Mouse (Mus musculus) forebrain, embryonic 12.5 days (tissue): Measurements from ENCODE around the gene Sbf1. TPM values are rescaled to one million over a fixed set of nuclear protein-coding genes. Genes with fewer than 3 reads are reported as not detected.
A peak's percentile ranks its signal among the peaks of the same experiment; 100 is the strongest.

Experiments
- ATAC-seq: fragments of 200-750 bp; cut with Nextera tagmentation; 2 replicates; pipeline ENCODE4 v1.8.0; 2017; ENCODE audit warnings: moderate TSS enrichment; ENCODE audit not compliant: low FRiP score
- H3K27ac ChIP-seq: fragments of 300-500 bp; sonication (generic); 2 replicates; pipeline ENCODE4 v1.5.1; 2016; ENCODE audit warnings: mild to moderate bottlenecking
- H3K27me3 ChIP-seq: fragments of 300-500 bp; sonication (generic); 2 replicates; pipeline ENCODE4 v1.6.1; 2016; ENCODE audit warnings: mild to moderate bottlenecking
- H3K36me3 ChIP-seq: fragments of 300-500 bp; sonication (generic); replicated peaks from 2 replicates; pipeline ENCODE4 v1.6.1; 2016; ENCODE audit warnings: mild to moderate bottlenecking
- H3K4me1 ChIP-seq: fragments of 300-500 bp; sonication (generic); 2 replicates; pipeline ENCODE4 v1.6.1; 2016
- H3K4me2 ChIP-seq: fragments of 300-500 bp; sonication (generic); 2 replicates; pipeline ENCODE4 v1.6.1; 2016; ENCODE audit warnings: mild to moderate bottlenecking, moderate library complexity
- H3K4me3 ChIP-seq: fragments of 300-500 bp; sonication (generic); replicated peaks from 2 replicates; pipeline ENCODE4 v1.5.1; 2016; ENCODE audit warnings: mild to moderate bottlenecking
- H3K9ac ChIP-seq: fragments of 300-500 bp; sonication (generic); 2 replicates; pipeline ENCODE4 v1.6.1; 2016; ENCODE audit warnings: mild to moderate bottlenecking
- H3K9me3 ChIP-seq: fragments of 300-500 bp; sonication (generic); 2 replicates; pipeline ENCODE4 v1.6.1; 2016
- WGBS: fragments of 180-500 bp; shearing (Covaris S2); methylation state at CpG from one replicate; pipeline ENCODE4 v1.1.7; 2016; 5-methylcytosine and 5-hydroxymethylcytosine counted together
- polyA plus RNA-seq: library from polyadenylated mRNA; unstranded; fragments of >200 nt; fragmentation: Nextera tagmentation; extraction: Ambion mirVana; gene quantifications from 2 replicates; pipeline ENCODE4 v1.2.1, GENCODE M21; 2016

Gene Sbf1
- 82.5 and 88.9 TPM in 2 replicates for polyA plus RNA-seq

DNA sequence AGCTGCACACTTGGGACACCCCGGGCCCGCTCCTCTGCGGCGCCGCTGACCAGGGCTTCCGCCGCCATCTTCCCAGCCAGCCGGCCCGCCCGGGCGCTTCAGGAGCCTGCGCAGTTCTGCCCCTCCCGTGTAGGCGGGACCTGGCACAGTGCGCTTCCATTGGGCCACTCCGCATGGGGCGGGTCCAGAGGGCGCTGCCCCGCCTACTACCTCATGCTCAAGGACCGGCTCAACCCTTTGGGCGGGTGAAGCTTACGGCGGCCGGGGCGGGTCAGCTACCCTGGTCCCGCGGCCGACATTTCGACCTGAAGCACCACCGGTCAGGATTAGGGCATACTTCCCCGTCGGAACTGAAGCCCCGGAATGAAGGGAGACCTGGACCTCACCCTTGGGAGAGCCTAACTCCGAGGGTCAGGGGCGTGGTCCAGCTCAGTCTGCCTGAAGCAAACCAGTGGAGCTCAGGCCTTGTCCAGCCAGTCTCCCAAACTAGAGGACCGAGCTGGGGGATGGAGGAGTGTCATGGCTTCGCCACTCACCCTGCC, at the start of gene Sbf1:
Gene Sbf1, minus strand, starts transcription at position 122 of the 542 bp plus-strand sequence.
- Histone ChIP-seq H3K27me3 (no peaks in the 10 kb centered on the region), H3K36me3 (no peaks in the 10 kb centered on the region), H3K9ac (peak within 1 kb of the TSS; percentile 83), H3K4me2 (peak within 1 kb of the TSS; percentile 92), H3K4me1 (peaks cover 30% of the 10 kb centered on the region), H3K27ac (peak within 1 kb of the TSS; percentile 2; the same call in 1 of the 2 replicates), H3K4me3 (peak within 1 kb of the TSS; percentile 71), H3K9me3 (no peaks in the 10 kb centered on the region)
- peak; percentile 100 for ATAC-seq
- WGBS, result under 1% methylated on average over 37 of the region's 37 CpGs

DNA sequence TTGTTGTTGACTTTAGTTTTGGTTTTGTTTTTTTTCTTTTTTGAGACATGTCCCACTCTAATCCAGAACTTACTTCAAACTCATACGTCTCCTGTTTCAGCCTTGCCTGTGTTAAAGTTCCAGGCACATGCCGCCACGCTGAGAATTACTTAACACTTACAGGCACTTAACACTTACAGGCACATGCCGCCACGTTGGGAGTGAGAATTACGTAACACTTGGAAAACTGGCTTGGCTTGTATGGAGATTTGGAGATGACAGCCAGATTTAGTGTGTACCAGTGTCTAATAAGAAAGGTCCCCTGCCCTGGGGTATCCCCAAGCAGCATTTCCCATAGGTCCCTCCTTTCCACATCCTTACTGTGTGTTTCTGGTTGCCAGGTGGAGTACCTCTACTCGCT, 47.9 kb upstream of the Sbf1 start:
- no peaks in the 10 kb centered on the region for H3K27me3 ChIP-seq
- H3K4me2 ChIP-seq, result no peak overlapping the region
- H3K9me3 ChIP-seq, result no peaks in the 10 kb centered on the region
- peaks cover 10% of the 10 kb centered on the region for H3K4me1 ChIP-seq
- no peak for ATAC-seq
- no peak overlapping the region for H3K27ac ChIP-seq
- peaks cover 87% of the 10 kb centered on the region for H3K36me3 ChIP-seq
- 92% methylated on average over 7 of the region's 7 CpGs for WGBS
- no peak overlapping the region for H3K4me3 ChIP-seq
- no peak overlapping the region for H3K9ac ChIP-seq

DNA sequence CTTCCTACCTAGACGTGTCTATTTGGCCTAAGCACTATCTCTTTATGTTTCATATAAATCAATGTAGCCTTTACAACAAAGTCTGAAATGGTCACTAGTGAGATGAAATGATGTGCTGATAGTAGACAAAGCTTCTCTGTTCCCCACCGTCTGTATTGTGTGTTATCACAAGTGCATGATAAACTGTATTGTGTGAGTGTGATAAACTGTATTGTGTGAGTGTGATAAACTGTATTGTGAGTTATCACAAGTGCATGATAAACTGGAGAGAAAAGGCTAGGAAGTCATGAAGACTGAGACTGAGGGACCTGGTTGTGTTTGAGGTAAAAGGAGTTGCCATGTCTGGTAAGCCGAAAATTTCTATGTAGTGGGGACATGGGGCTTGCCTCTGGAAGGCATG, 43.7 kb upstream of the Sbf1 start:
- no peaks in the 10 kb centered on the region for H3K9me3 ChIP-seq
- WGBS, result 91% methylated on average over 3 of the region's 3 CpGs
- H3K4me3 ChIP-seq, result no peak overlapping the region
- no peak overlapping the region for H3K27ac ChIP-seq
- no peak overlapping the region for H3K4me2 ChIP-seq
- peaks cover 36% of the 10 kb centered on the region for H3K4me1 ChIP-seq
- ATAC-seq, result no peak
- H3K9ac ChIP-seq, result no peak overlapping the region
- H3K36me3 ChIP-seq, result peaks cover 47% of the 10 kb centered on the region
- H3K27me3 ChIP-seq, result no peaks in the 10 kb centered on the region

- Histone ChIP-seq H3K4me3 (peak overlapping the region; percentile 79), H3K9me3 (no peaks in the 10 kb centered on the region), H3K4me2 (peak overlapping the region; percentile 78), H3K4me1 (peaks cover 39% of the 10 kb centered on the region), H3K27ac (peak overlapping the region; percentile 89), H3K27me3 (no peaks in the 10 kb centered on the region), H3K36me3 (peaks cover 48% of the 10 kb centered on the region), H3K9ac (peak overlapping the region; percentile 90)
- WGBS, result under 1% methylated on average over 15 of the region's 15 CpGs
- peak; percentile 73 for ATAC-seq
Observed at GRCm38 (mm10) chr15:89356372-89356771, 41.3 kb upstream of the Sbf1 start.

DNA sequence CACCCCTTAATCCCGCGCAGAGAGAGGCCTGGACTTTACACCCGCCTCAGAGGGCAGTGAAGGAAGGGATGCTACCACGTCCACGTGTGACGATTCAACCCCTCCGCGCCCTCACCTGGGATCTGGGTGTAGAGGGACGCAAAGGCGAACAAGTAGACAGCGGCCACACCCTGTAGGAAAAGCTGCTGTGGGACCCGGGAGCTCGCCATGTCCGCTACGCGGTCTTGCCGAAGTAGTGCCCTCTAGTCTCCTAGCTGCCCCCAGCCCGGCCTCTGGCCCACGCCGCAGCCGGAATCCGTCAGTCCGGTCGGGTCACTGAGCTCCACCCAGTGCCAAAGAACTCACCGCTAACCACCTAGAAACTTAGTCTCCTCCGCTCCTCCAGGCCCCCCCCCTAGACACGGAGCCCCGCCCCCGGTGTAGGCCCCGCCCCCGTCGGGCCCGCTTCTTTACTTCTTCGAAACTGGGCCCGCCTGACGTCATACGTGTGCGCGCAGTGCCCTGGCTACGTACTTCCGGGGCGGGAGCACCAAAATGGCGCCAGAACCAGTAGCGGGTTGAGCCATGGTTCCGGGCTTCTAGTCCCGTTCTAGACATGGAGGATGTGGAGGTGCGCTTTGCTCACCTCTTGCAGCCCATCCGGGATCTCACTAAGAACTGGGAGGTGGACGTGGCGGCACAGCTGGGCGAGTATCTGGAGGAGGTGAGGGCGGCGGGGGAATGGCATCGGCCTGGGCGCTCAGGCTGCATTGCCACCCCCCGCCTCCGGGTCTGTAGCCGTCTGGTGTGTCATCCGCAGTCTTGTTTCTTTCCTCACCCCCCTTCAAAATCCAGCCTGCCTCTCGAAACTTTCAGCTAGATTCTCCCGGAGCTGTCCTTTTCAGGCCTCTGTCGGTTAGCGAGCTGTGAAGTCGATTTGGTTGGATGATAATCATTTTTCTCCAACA, 40.4 kb upstream of the Sbf1 start, which contains the start of the genes Lmf2 and Ncaph2:
Gene Lmf2, minus strand, starts transcription at position 419 of the 947 bp plus-strand sequence.
Gene Ncaph2, plus strand, starts transcription at position 479 of the 947 bp plus-strand sequence.
- Histone ChIP-seq H3K27me3 (no peaks in the 10 kb centered on the region), H3K9me3 (no peaks in the 10 kb centered on the region), H3K4me1 (peaks cover 39% of the 10 kb centered on the region), H3K9ac (peak within 1 kb of the TSS; percentile 90), H3K4me3 (peak within 1 kb of the TSS; percentile 79), H3K36me3 (peaks cover 48% of the 10 kb centered on the region), H3K4me2 (peak within 1 kb of the TSS; percentile 78), H3K27ac (peak within 1 kb of the TSS; percentile 89)
- under 1% methylated on average over 64 of the region's 64 CpGs for WGBS
- ATAC-seq, result peak; percentile 91

- Histone ChIP-seq H3K36me3 (peaks cover 47% of the 10 kb centered on the region), H3K27ac (no peak overlapping the region), H3K27me3 (no peaks in the 10 kb centered on the region), H3K9ac (peak overlapping the region; percentile 90), H3K9me3 (no peaks in the 10 kb centered on the region), H3K4me3 (peak overlapping the region; percentile 79), H3K4me2 (peak overlapping the region; percentile 78), H3K4me1 (peaks cover 39% of the 10 kb centered on the region)
- WGBS, result 91% methylated on average over 7 of the region's 7 CpGs
- no peak for ATAC-seq
Observed at GRCm38 (mm10) chr15:89354455-89354854, 39.3 kb upstream of the Sbf1 start.

DNA sequence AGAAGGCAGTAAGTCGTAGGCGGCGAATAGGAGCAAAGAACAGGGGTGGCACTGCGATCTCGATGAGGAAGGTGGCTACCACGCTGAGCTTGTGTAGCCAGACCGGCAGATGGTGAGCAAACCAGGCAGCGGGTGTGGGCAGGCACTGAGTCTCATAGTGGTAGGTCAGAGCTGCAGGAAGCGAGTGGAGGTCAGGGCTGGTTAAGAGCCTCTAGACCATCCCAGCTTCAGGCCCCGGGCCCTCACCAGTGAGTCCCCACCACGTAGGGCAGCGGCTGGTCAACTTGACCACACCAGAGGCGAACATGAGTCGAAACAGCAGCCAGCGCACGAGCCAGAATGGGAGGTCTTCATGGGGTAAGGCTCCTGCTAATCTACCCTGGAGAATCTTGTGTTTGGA, 38.7 kb upstream of the Sbf1 start:
- Histone ChIP-seq H3K4me1 (peaks cover 34% of the 10 kb centered on the region), H3K9me3 (no peaks in the 10 kb centered on the region), H3K27ac (no peak overlapping the region), H3K4me3 (peak overlapping the region; percentile 79; the same call in 1 of the 2 replicates), H3K27me3 (no peaks in the 10 kb centered on the region), H3K36me3 (peaks cover 47% of the 10 kb centered on the region), H3K9ac (0 out of 2 replicates have a peak overlapping the region, but pooled peaks have one; percentile 17), H3K4me2 (peak overlapping the region; percentile 78; the same call in 1 of the 2 replicates)
- no peak for ATAC-seq
- WGBS, result 92% methylated on average over 16 of the region's 16 CpGs

DNA sequence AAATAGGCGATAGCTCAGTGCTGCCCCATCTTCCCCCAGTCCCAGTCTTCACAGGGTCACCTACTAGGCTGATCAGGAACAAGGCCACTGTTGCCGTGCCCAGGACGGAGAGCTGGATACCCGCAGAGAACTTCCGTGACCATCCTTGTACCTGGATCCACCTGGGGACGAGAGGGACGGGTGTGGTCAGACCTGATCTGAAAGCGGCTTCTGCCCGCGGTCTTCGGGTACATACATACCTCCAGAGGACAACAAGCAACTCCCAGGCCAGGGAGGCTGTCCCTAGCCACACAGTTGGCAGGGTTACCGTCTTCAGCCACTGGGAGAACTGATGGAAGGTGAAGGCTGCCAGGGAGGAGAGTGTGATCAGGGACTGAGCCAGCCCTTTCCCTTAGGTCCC, 37.7 kb upstream of the Sbf1 start:
- no peak for ATAC-seq

DNA sequence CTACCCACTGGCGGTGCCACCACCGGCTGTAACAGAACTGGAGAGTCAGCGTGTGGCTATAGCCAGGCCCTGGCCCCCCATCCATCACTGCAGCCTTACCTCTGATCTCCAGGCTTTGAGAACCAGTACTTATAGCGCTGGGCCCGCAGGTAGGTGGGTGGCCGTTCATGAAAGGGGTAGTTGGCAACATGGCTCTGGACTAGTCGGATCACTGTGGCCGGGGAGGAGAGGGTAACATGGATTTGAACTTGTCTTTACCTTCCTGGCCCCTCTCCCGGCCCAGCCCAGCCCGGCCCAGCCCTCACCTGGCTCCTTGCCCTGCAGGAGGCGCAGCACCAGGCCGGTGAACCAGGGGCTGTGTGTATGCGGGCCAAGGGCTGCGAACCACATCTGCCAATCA, 36.9 kb upstream of the Sbf1 start:
- H3K9me3 ChIP-seq, result no peaks in the 10 kb centered on the region
- peaks cover 42% of the 10 kb centered on the region for H3K36me3 ChIP-seq
- 94% methylated on average over 14 of the region's 14 CpGs for WGBS
- no peak overlapping the region for H3K4me3 ChIP-seq
- peaks cover 20% of the 10 kb centered on the region for H3K4me1 ChIP-seq
- H3K4me2 ChIP-seq, result no peak overlapping the region
- no peak overlapping the region for H3K9ac ChIP-seq
- ATAC-seq, result no peak
- no peaks in the 10 kb centered on the region for H3K27me3 ChIP-seq
- no peak overlapping the region for H3K27ac ChIP-seq

More for the DNA sequence above, 37.7 kb upstream of the Sbf1 start:
- Histone ChIP-seq H3K27ac (no peak overlapping the region), H3K36me3 (peaks cover 42% of the 10 kb centered on the region), H3K4me2 (no peak overlapping the region), H3K9ac (0 out of 2 replicates have a peak overlapping the region, but pooled peaks have one; percentile 17), H3K9me3 (no peaks in the 10 kb centered on the region), H3K4me3 (no peak overlapping the region), H3K27me3 (no peaks in the 10 kb centered on the region), H3K4me1 (peaks cover 27% of the 10 kb centered on the region)
- 93% methylated on average over 12 of the region's 12 CpGs for WGBS

GRCm38 (mm10) chr15:89351302-89351701, 36.2 kb upstream of the Sbf1 start:
- H3K4me1 ChIP-seq, result peaks cover 18% of the 10 kb centered on the region
- no peak overlapping the region for H3K9ac ChIP-seq
- WGBS, result 89% methylated on average over 15 of the region's 15 CpGs
- H3K4me2 ChIP-seq, result no peak overlapping the region
- peaks cover 42% of the 10 kb centered on the region for H3K36me3 ChIP-seq
- H3K9me3 ChIP-seq, result no peaks in the 10 kb centered on the region
- no peak overlapping the region for H3K4me3 ChIP-seq
- no peak overlapping the region for H3K27ac ChIP-seq
- ATAC-seq, result no peak
- H3K27me3 ChIP-seq, result no peaks in the 10 kb centered on the region

- no peaks in the 10 kb centered on the region for H3K27me3 ChIP-seq
- ATAC-seq, result no peak
- H3K4me3 ChIP-seq, result no peak overlapping the region
- H3K4me1 ChIP-seq, result peaks cover 18% of the 10 kb centered on the region
- peaks cover 42% of the 10 kb centered on the region for H3K36me3 ChIP-seq
- H3K4me2 ChIP-seq, result no peak overlapping the region
- H3K9ac ChIP-seq, result no peak overlapping the region
- no peak overlapping the region for H3K27ac ChIP-seq
- no peaks in the 10 kb centered on the region for H3K9me3 ChIP-seq
- WGBS, result 87% methylated on average over 5 of the region's 5 CpGs
Observed at GRCm38 (mm10) chr15:89350447-89350846, 35.3 kb upstream of the Sbf1 start.

DNA sequence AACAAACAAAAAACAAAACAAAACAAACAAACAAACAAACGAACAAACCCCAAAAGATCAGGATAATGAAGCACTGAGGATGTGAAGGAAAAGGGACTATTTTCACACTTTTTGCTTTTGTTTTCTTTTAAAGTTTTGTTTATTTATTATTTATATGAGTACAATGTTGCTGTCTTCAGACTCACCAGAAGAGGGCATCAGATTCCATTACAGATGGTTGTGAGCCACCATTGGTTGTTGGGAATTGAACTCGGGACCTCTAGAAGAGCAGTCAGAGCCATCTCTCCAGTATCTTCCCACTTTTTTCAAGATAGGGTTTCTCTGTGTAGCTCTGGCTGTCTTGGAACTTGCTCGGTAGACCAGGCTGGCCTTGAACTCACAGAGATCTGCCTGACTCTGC, 28.2 kb upstream of the Sbf1 start:
- WGBS, result 85% methylated on average over 3 of the region's 3 CpGs
- Histone ChIP-seq H3K9ac (no peak overlapping the region), H3K27me3 (no peaks in the 10 kb centered on the region), H3K27ac (no peak overlapping the region), H3K36me3 (no peaks in the 10 kb centered on the region), H3K9me3 (no peaks in the 10 kb centered on the region), H3K4me3 (no peak overlapping the region), H3K4me1 (no peaks in the 10 kb centered on the region), H3K4me2 (no peak overlapping the region)
- no peak for ATAC-seq
